Mouse (Mus musculus) heart, embryonic 12.5 days (tissue): ENCODE results near the gene Khk. TPM values are rescaled to one million over a fixed set of nuclear protein-coding genes. Genes with fewer than 3 reads are reported as not detected.
"Not testable (repeated sequence)": the region's sequence is repeated elsewhere in the genome, so short reads cannot be mapped to it uniquely, and the experiment has no call there.

ENCODE experiments used
- ATAC-seq: fragments of 200-750 bp; cut with Nextera tagmentation; 2 replicates; pipeline ENCODE4 v1.8.0; 2017; ENCODE audit warnings: moderate TSS enrichment, moderate library complexity; ENCODE audit not compliant: insufficient number of reproducible peaks, low FRiP score
- H3K27ac ChIP-seq: fragments of 300-500 bp; sonication (generic); 2 replicates; pipeline ENCODE4 v1.5.1; 2016; ENCODE audit warnings: mild to moderate bottlenecking, moderate library complexity; ENCODE audit not compliant: poor library complexity, severe bottlenecking
- H3K27me3 ChIP-seq: fragments of 300-500 bp; sonication (generic); replicated peaks from 2 replicates; pipeline ENCODE4 v1.6.1; 2016; ENCODE audit warnings: mild to moderate bottlenecking, moderate library complexity
- H3K36me3 ChIP-seq: fragments of 300-500 bp; sonication (generic); 2 replicates; pipeline ENCODE4 v1.6.1; 2016; ENCODE audit warnings: mild to moderate bottlenecking, moderate library complexity
- H3K4me1 ChIP-seq: fragments of 300-500 bp; sonication (generic); replicated peaks from 2 replicates; pipeline ENCODE4 v1.6.1; 2016; ENCODE audit warnings: mild to moderate bottlenecking
- H3K4me2 ChIP-seq: fragments of 300-500 bp; sonication (generic); 2 replicates; pipeline ENCODE4 v1.6.1; 2016; ENCODE audit warnings: mild to moderate bottlenecking, moderate library complexity
- H3K4me3 ChIP-seq: fragments of 300-500 bp; sonication (generic); 2 replicates; pipeline ENCODE4 v1.5.1; 2016; ENCODE audit warnings: mild to moderate bottlenecking
- H3K9ac ChIP-seq: fragments of 300-500 bp; sonication (generic); 2 replicates; pipeline ENCODE4 v1.6.1; 2016; ENCODE audit warnings: mild to moderate bottlenecking, moderate library complexity
- H3K9me3 ChIP-seq: fragments of 300-500 bp; sonication (generic); replicated peaks from 2 replicates; pipeline ENCODE4 v1.6.1; 2016; ENCODE audit warnings: mild to moderate bottlenecking, moderate library complexity
- WGBS: fragments of 180-500 bp; shearing (Covaris S2); methylation state at CpG from one replicate; pipeline ENCODE4 v1.1.7; 2016; 5-methylcytosine and 5-hydroxymethylcytosine counted together
- polyA plus RNA-seq: library from polyadenylated mRNA; unstranded; fragments of >200 nt; fragmentation: Nextera tagmentation; extraction: Ambion mirVana; gene quantifications from 2 replicates; pipeline ENCODE4 v1.2.1, GENCODE M21; 2016

Gene Khk
- 6.5 and 8.1 TPM in 2 replicates for polyA plus RNA-seq

DNA sequence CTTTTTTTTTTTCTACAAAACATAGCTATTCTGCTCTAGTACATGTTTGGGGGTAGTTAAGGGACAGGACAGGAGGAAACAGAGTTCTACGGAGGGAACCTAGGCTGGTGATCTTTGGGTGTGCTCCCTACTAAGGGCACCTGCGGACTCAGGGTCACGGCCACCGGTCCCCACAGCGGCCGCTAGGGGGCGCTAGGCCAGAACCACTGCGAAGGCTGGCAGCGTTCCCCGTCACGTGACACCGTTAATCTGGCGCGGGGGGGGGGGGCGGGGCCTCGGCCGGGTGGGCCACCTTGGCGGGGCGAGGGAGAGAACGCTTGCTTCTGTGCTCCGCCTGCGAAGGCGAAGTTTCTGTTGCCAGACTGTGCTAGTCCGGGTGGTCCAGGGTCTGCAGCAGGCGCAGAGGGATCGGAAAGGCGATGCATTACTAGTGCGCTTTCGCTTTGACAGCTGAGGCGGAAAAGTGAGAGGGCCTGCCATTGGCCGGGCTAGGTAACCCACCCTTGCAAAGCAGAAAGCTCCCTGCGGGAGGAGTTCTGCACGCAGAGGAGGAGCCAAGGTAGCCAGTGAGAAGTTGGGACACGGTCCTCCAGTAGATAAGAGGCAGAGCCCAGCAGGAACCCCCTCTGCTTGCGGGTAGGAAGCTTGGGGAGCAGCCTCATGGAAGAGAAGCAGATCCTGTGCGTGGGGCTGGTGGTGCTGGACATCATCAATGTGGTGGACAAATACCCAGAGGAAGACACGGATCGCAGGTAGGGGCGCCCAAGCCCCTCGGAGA is at the start of gene Khk:
TSS of gene Khk (plus strand) at position 176 of the 778 bp plus-strand sequence.
- Histone ChIP-seq H3K36me3 (peaks cover 44% of the 10 kb centered on the region), H3K9ac (peak within 1 kb of the TSS; percentile 76), H3K9me3 (no peaks in the 10 kb centered on the region), H3K27me3 (0 out of 2 replicates have a peak, but pooled peaks cover 8% of the 10 kb centered on the region), H3K27ac (peak within 1 kb of the TSS; percentile 85), H3K4me1 (peaks cover 57% of the 10 kb centered on the region), H3K4me3 (peak within 1 kb of the TSS; percentile 61), H3K4me2 (peak within 1 kb of the TSS; percentile 89)
- peak; percentile 90 for ATAC-seq
- under 1% methylated on average over 37 of the region's 40 CpGs for WGBS

GRCm38 (mm10) chr5:30872574-30872973 is 48.7 kb upstream of the Khk start:
- 94% methylated on average over 9 of the region's 9 CpGs for WGBS
- Histone ChIP-seq H3K4me2 (no peak overlapping the region), H3K4me1 (peaks cover 15% of the 10 kb centered on the region), H3K36me3 (peaks cover 71% of the 10 kb centered on the region), H3K9ac (no peak overlapping the region), H3K4me3 (no peak overlapping the region), H3K27me3 (no peaks in the 10 kb centered on the region), H3K27ac (no peak overlapping the region), H3K9me3 (no peaks in the 10 kb centered on the region)
- ATAC-seq = no peak

DNA sequence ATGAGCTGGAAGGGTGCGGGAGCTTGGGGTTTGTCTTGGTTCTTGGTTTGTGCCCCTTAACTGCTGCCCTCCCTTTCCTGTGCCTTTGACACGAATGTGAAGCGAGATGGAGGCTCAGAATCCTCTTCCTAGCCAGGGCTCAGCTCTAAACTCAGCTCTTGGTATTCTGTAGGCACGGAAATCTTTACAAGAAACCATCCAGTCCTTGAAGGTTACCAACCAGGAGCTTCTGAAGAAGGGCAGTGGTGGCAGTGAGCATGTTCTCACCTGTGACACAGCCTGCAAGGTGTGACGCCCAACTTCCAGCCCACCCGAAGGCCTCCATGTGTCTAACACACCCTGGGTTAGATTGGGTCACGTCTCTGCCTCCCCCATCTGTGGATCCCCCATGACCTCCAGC is 46.9 kb upstream of the Khk start:
- WGBS = 83% methylated on average over 7 of the region's 7 CpGs
- no peak overlapping the region for H3K4me2 ChIP-seq
- peaks cover 84% of the 10 kb centered on the region for H3K36me3 ChIP-seq
- H3K27ac ChIP-seq = no peak overlapping the region
- ATAC-seq = no peak
- H3K4me3 ChIP-seq = no peak overlapping the region
- H3K9me3 ChIP-seq = no peaks in the 10 kb centered on the region
- H3K9ac ChIP-seq = no peak overlapping the region
- H3K4me1 ChIP-seq = peaks cover 15% of the 10 kb centered on the region
- no peaks in the 10 kb centered on the region for H3K27me3 ChIP-seq

DNA sequence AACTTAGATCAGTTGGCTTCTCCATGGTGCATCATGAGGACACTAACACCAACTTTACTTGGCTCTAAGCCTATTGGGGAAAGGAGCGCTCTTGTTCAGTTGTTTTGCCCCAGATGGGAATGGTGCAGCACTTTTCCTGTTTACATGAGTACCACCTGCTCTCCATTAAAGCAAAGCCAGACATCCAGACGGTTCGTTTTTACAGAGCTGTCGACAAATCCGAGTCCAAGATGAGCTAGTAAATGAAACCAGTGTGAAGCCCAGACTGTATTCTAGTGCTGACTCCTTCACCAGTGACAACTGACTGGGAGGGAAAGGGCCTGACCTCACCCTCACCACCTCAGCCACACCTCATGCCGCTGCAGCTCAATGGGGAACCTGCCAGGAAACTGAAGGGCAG is 42.6 kb upstream of the Khk start:
- Histone ChIP-seq H3K4me3 (no peak overlapping the region), H3K27me3 (no peaks in the 10 kb centered on the region), H3K36me3 (peaks cover 52% of the 10 kb centered on the region), H3K9ac (no peak overlapping the region), H3K9me3 (no peaks in the 10 kb centered on the region), H3K4me2 (no peak overlapping the region), H3K27ac (no peak overlapping the region), H3K4me1 (no peaks in the 10 kb centered on the region)
- no peak for ATAC-seq
- 45% methylated on average over 6 of the region's 6 CpGs for WGBS

DNA sequence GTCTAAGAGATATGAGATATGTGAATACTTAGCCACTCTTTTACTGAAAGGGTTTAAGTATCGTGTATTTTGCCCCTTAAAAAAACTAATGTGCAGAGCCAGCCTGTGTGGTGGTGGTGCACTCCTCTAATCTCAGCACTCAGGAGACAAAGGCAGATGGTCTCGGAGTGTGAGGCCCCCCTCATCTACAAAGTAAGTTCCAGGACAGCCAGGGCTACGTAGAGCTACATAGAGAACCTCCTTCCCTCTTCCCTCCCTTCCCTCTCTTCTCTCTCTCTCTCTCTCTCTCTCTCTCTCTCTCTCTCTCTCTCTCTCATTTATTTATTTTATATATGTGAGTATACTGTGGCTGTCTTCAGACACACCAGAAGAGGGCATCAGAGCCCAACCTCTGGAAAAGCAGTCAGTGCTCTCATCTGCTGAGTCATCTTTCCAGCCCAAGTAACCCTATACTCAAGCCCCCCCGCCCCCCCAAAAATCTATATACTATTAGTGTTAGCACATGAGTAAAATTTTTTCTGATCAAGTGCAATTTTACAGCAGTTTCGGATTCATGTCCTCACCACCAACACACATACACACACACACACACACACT is 41.8 kb upstream of the Khk start:
- no peaks in the 10 kb centered on the region for H3K4me1 ChIP-seq
- 77% methylated on average over 5 of the region's 5 CpGs for WGBS
- no peak for ATAC-seq
- H3K9me3 ChIP-seq = no peaks in the 10 kb centered on the region
- no peaks in the 10 kb centered on the region for H3K27me3 ChIP-seq
- no peak overlapping the region for H3K4me2 ChIP-seq
- no peak overlapping the region for H3K4me3 ChIP-seq
- no peak overlapping the region for H3K9ac ChIP-seq
- peaks cover 44% of the 10 kb centered on the region for H3K36me3 ChIP-seq
- H3K27ac ChIP-seq = no peak overlapping the region

DNA sequence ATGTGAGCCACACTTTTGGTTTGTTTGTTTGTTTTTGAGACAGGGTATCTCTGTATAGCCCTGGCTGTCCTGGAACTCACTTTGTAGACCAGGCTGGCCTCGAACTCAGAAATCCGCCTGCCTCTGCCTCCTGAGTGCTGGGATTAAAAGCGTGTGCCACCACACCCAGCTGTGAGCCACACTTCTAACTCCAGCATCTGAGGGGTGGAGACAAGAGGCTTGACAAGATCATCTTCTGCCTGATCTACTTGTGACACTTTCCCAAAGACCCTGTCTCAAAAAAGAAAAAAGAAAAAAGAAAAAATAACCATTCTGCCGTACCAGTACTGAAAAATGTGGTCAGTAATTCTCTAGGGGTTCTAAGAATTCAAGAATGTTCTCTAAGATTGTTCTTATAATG is 39.4 kb upstream of the Khk start:
- not testable (repeated sequence) for H3K27ac ChIP-seq, H3K4me2 ChIP-seq, H3K9me3 ChIP-seq, H3K27me3 ChIP-seq, H3K4me1 ChIP-seq, H3K4me3 ChIP-seq, ATAC-seq, H3K9ac ChIP-seq
- WGBS = 81% methylated on average over 4 of the region's 4 CpGs
- peaks cover 20% of the 10 kb centered on the region for H3K36me3 ChIP-seq

DNA sequence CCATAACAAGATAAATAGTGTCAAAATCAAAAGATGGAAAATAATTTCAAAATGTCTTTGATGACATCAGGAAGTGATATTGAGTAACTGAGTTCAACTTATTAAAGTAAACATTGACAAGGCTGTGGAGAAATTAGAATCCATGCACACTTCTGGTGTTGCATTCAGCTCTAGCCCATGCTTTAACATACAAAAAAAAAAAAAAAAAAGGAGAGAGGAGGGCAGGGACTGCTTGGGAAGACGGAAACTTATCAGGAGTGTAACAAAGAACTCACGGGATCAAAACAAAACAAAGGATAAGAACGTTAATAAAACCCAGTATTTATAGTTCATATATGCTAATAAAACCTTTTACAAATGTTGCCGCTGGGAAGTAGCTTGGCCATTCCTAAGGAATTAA is 35.0 kb upstream of the Khk start:
- WGBS = 40% methylated on average over 4 of the region's 4 CpGs
- H3K4me3 ChIP-seq = no peak overlapping the region
- ATAC-seq = no peak

DNA sequence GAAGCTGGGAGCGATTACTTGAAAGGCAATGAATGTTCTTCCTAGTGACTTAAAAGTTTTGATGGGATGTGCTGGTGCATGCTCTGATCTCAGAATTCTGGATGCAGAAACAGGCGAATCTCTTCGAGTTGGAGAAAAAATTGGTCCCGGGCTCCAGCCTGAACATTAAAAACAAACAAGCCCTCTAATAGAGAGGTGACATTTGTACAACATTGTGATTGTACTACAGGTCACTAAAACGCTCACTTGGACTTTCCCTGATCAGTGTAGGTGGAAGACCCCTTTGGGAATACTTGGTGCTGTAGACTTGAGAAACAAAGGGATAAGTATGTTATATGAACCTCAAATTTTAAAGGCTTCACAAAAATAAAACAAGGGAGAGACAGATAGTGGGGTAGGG is 34.5 kb upstream of the Khk start:
- H3K36me3 ChIP-seq = peaks cover 12% of the 10 kb centered on the region
- H3K9me3 ChIP-seq = no peaks in the 10 kb centered on the region
- H3K27me3 ChIP-seq = no peaks in the 10 kb centered on the region
- peak overlapping the region; percentile 80 for H3K4me3 ChIP-seq
- peaks cover 17% of the 10 kb centered on the region for H3K4me1 ChIP-seq
- WGBS = 38% methylated on average over 5 of the region's 5 CpGs
- H3K9ac ChIP-seq = peak overlapping the region; percentile 76
- peak overlapping the region; percentile 91 for H3K27ac ChIP-seq
- no peak for ATAC-seq
- peak overlapping the region; percentile 76 for H3K4me2 ChIP-seq

More for the DNA sequence above, 35.0 kb upstream of the Khk start:
- H3K27me3 ChIP-seq = no peaks in the 10 kb centered on the region
- H3K27ac ChIP-seq = no peak overlapping the region
- no peaks in the 10 kb centered on the region for H3K9me3 ChIP-seq
- H3K4me2 ChIP-seq = no peak overlapping the region
- no peak overlapping the region for H3K9ac ChIP-seq
- H3K36me3 ChIP-seq = peaks cover 7% of the 10 kb centered on the region
- H3K4me1 ChIP-seq = peaks cover 17% of the 10 kb centered on the region

DNA sequence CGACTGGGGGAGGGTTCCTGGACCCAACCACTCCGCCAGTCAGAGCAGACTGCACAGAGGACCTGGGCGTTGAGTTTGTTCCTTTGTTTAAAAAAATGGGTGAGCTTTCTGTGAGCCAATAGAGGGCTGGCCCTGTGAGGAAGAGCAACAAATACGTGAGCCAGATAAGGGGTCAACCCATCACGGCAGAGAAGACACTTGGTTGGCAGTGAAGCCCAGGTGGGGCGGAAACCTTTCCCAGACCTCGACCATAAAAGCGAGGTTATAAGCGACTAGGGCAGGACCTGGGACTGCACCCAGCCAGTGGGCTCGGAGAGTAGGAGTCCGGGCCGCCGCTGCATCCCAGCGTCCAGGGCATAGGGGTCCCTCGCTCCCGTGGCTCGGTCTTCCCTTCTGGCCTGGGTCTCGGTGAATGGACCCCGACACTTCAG is 33.9 kb upstream of the Khk start:
- H3K4me3 ChIP-seq = peak overlapping the region; percentile 80
- H3K4me2 ChIP-seq = peak overlapping the region; percentile 76
- H3K27me3 ChIP-seq = no peaks in the 10 kb centered on the region
- H3K9ac ChIP-seq = peak overlapping the region; percentile 76
- H3K27ac ChIP-seq = peak overlapping the region; percentile 91
- peak; percentile 55 for ATAC-seq
- no peaks in the 10 kb centered on the region for H3K9me3 ChIP-seq
- under 1% methylated on average over 19 of the region's 19 CpGs for WGBS
- peaks cover 17% of the 10 kb centered on the region for H3K4me1 ChIP-seq
- H3K36me3 ChIP-seq = peaks cover 18% of the 10 kb centered on the region

- Histone ChIP-seq H3K27me3 (no peaks in the 10 kb centered on the region), H3K9ac (peak overlapping the region; percentile 76), H3K9me3 (no peaks in the 10 kb centered on the region), H3K4me2 (peak overlapping the region; percentile 76), H3K4me3 (peak overlapping the region; percentile 80), H3K36me3 (peaks cover 24% of the 10 kb centered on the region), H3K27ac (peak overlapping the region; percentile 91), H3K4me1 (peaks cover 17% of the 10 kb centered on the region)
- ATAC-seq = peak; percentile 89
- under 1% methylated on average over 28 of the region's 28 CpGs for WGBS
Observed at GRCm38 (mm10) chr5:30887858-30888336, 33.3 kb upstream of the Khk start.

- H3K27ac ChIP-seq = peak within 1 kb of the TSS; percentile 91
- H3K27me3 ChIP-seq = no peaks in the 10 kb centered on the region
- WGBS = under 1% methylated on average over 38 of the region's 42 CpGs
- peak within 1 kb of the TSS; percentile 86 for H3K9ac ChIP-seq
- H3K4me3 ChIP-seq = peak within 1 kb of the TSS; percentile 80
- H3K4me1 ChIP-seq = peaks cover 17% of the 10 kb centered on the region
- H3K9me3 ChIP-seq = no peaks in the 10 kb centered on the region
- peak within 1 kb of the TSS; percentile 76 for H3K4me2 ChIP-seq
- H3K36me3 ChIP-seq = peaks cover 30% of the 10 kb centered on the region
- ATAC-seq = peak; percentile 88
Observed at GRCm38 (mm10) chr5:30888337-30889087, 32.7 kb upstream of the Khk start, which contains the start of gene Agbl5. TSS of gene Agbl5 (plus strand) at chr5:30888694.
